Mouse (Mus musculus) heart, adult 18-20 months (tissue): ENCODE data around the gene Agbl4. TPM values are rescaled to one million over a fixed set of nuclear protein-coding genes. Genes with fewer than 3 reads are reported as not detected.

Experiments used
- DNase-seq, 2 experiments: peaks; one replicate each; pipeline ENCODE4 v3.0.0; 2021 to 2022; ENCODE audit warnings: mixed read lengths in 1 of 2
- total RNA-seq, 2 experiments: library from RNA; stranded (reverse); gene quantifications; 2 replicates each; pipeline ENCODE4 v1.2.3; 2021

Agbl4 gene
- total RNA-seq, 2 experiments from 2014 or later = 0.26 to 0.67 TPM

DNA sequence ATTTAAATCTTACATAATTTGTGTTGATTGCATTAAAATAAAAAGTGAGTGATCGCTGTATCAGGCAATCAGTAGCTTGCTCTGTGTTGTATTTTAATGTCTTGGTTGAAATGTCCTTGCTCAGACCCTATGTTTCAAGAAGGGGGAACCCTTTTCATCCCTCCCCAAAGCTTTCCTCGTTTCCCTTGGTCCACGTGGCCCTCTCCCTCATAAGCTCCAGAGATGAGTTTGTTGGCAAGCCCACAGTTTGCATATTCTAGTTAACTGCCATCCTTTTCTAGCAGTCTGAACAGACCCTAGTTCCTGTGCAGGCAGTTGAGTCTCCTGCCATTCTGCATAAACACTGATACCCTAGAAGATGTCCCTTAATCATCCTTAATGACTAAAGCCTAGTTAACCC is 1050.5 kb downstream of the Agbl4 start:
- DNase-seq = no peak

DNA sequence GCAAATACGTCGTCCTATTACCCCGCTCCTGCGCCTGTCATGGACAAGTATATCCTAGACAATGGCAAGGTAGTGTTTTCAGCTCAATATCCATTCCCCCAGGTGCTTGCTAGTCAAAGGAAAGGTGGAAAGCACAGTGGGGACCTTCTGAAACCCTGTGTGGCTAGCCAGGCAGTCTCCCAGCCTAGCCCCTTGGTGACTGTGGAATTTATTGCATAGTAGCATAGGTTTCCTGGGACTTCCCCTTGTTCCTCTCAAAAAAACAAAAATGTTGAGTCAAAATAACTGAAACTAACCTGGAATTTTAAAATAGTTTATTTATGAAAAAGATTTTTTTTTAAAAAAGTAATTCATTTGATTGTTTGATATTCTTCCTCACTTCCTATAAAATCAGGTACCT is 1051.1 kb downstream of the Agbl4 start:
- DNase-seq = no peak

- no peak for DNase-seq
Measured at GRCm38 (mm10) chr4:111449442-111450199, 1052.2 kb downstream of the Agbl4 start.

DNA sequence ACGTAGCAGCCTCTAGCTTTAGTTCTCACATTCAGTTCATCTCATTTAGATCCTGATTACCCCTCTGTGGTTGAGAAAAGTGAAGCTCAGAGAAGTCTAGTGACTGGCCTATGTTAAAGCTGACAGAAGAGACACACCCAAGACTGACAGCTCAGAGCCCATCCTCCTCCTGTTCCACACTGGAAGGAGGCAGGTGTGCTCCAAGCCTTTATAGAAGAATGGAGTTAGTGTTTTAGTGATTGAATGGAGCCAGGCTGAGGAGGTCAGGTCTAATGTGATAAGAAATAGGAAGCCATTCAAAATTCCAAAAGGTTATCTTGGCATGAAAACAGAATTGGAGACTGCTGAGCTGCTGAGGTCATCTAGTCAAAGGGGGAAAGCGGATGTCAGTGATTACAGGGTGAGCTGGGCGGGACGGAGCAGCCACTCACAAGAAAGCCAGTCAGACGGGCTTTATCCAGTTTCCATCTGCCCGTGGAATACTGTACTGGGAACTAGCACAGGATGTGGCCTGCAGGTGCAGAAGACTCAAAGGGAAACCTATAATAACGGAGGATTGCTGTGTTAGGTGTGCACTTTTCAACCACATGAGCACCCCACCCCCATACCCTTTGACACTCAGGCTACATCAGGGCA is 1053.9 kb downstream of the Agbl4 start:
- peak in 1 of 2 experiments; percentile 38 for DNase-seq

DNA sequence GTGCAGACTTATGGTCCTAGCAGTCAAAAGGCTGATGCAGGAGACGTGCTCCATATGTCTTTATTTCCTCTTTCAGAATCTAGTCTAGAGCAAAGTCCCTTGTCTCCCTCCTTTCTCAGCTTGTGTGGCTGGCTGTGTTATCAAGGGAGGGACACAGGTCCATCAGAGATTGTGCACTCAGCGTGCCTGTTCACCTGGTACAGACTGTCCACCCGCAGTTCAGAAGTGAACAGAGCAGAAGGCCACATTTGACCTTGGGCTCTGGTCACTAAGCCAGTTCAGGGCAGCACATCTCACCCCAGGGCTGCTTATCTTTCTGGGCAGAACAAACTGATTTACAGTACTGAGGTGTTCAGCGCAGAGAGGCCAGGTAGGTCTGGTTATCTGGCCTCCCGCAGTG is 1054.7 kb downstream of the Agbl4 start:
- no peak for DNase-seq

- peak in 1 of 2 experiments; percentile 16 for DNase-seq
Measured at GRCm38 (mm10) chr4:111453275-111453674, 1055.8 kb downstream of the Agbl4 start.

- no peak for DNase-seq
Measured at GRCm38 (mm10) chr4:111455621-111456020, 1058.2 kb downstream of the Agbl4 start.

- no peak for DNase-seq
Measured at GRCm38 (mm10) chr4:111457568-111457967, 1060.1 kb downstream of the Agbl4 start.

- DNase-seq = no peak
Measured at GRCm38 (mm10) chr4:111467293-111467773, 1069.9 kb downstream of the Agbl4 start.

DNA sequence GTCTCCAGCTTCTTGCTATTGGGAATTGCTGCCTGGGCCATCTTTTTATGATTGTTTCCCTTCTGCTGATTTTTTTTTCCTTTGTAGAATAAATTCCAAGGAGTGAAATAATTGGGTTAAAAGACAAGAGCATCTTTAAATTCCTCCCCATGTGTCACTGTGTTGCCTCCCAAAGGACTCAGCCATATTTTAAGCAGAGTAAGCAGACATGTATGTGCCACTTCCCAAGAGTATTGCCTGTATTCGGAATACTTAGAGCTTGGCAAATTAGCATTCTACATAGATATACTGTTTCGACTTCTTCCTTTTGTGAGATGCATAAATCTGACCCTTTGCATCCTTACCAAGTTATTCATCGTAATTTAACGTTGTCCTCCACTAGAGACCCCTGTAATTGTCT is 1070.3 kb downstream of the Agbl4 start:
- DNase-seq = no peak

GRCm38 (mm10) chr4:111469847-111470246 is 1072.4 kb downstream of the Agbl4 start:
- DNase-seq = no peak

GRCm38 (mm10) chr4:111471726-111472125 is 1074.3 kb downstream of the Agbl4 start:
- DNase-seq = no peak

GRCm38 (mm10) chr4:111472511-111472910 is 1075.0 kb downstream of the Agbl4 start:
- no peak for DNase-seq

DNA sequence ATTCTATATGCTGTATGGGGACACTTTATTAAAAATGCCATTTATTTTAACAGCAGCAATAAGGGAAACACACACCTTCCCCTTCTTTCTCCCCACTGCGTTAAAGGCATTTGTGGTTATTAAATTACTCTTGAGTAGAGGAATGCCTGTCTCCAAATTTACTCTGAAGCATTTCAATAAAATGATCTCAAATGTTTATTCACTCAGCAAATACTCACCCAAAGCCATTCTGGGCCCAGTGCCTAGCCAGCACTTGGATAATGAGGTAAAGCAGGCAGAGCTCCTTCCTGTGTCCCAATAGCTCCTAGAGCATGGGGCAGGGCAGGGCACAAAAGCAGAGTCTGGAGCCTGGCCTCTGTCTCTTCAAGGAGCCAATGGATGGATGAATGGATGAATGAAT is 1075.6 kb downstream of the Agbl4 start:
- DNase-seq = no peak

DNA sequence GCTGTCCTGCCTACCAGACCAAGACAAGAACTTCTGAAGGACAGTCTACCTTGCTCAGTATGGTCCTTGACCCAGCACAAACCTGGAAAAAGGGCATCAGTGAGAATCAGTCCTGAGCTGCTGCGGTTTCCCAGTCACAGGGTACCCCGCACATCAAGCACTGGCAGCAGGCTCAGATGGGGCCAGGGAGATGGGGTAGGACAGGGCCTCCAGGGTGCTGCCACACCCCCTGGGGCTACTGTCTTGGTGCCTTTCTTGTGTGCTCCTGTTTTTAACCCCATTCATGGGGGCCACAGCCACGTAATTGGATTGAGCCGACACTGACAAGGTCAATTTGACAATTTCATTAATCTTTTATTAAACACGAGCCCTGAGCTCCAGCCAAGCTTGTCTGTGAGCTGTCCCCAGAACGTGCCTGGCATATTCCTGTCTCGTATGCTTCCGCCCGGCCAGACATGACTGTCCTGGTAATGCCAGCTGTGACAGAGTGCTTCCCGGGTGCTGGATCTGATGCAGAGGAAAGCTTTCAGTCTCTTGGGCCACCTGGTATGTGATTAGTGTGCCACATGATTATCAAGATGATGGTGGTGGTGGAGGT is 1078.0 kb downstream of the Agbl4 start:
- no peak for DNase-seq

DNA sequence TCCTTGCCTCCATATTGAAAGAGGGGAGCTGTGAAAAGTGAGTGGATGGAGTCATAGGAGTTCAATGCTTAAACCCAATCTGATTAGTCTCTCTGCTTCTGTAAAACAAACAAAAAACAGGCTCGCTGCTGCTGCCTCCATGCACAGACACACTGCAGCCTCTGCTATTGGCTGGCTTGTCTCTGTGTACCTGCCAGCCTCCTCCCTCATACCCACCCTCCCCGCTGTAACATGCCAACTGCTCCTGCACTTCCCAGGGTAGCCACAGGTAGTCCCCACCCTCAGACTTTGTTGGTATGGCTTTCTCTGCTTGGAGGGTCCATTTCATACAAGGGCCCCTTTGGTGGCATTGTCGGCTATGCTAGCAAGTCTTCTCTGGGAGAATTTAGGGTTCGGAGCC is 1080.0 kb downstream of the Agbl4 start:
- DNase-seq = no peak

DNA sequence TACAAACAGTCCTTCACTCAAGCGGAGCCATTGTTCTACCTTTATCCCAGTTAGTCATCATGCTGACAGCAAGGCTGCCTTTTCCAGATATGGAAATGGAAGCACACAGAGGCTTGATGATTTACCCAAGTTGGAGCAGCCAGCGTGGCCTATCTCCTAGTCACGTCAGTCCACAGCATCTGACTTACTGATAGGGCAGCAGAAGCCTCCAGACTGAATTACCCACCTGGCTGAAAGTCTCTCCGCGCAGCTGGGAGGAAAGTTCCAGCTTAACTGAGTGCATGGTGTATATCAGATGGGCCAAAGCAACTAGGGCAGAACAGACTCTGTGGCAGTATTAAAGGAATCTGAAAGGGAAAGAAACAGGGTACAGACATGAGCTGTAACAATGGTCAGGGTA is 1086.0 kb downstream of the Agbl4 start:
- no peak for DNase-seq

GRCm38 (mm10) chr4:111485189-111485588 is 1087.7 kb downstream of the Agbl4 start:
- DNase-seq = peak; percentile 46 to 69

DNA sequence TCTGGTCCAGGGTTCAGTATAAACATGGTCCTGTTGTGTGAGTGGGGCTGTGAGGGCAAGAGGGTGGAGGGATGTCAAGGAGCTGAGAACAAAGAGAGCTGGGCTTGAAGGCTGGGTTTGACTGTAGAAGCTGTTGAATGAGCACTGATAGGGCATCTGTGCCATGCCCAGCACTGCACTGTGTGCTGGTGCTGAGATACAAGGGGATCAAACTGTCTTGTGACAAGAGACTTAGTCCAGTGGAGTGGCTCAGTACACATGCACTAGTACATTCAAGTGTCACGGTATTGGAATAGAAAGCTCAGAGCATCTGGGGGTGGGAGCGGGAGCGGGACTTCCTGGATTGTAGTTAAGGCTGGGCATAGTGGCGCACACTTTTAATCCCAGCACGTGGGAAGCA is 1088.7 kb downstream of the Agbl4 start:
- no peak for DNase-seq

DNA sequence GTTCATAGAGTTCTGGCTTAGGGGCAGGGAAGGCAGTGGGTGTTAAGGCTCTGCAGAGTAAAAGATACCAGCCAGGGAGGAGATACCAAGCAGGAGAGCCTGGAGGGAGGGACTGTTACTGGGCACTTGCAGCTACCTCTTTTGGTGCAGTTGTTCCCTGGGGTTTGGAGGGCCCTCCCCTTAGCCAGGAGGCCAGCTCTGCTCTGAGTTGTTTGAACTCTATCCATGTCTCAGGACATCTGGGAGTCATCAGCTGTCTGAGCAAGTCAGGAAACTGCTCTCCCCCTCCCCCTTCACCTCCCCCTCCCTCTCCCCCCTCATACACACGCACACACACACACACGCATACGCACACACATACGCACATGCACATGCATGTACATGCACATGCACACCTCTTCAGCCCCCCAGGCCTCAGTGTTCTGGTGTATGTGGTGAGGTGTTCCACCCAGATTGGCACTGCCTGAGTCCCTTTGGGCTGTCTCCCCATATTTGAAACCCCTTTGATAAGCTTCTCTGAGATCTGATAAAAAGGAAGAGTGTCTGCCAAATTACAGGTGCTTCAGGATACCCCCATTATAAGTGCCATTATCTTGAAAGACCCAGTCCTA is 1089.9 kb downstream of the Agbl4 start:
- DNase-seq = peak in 1 of 2 experiments; percentile 8

DNA sequence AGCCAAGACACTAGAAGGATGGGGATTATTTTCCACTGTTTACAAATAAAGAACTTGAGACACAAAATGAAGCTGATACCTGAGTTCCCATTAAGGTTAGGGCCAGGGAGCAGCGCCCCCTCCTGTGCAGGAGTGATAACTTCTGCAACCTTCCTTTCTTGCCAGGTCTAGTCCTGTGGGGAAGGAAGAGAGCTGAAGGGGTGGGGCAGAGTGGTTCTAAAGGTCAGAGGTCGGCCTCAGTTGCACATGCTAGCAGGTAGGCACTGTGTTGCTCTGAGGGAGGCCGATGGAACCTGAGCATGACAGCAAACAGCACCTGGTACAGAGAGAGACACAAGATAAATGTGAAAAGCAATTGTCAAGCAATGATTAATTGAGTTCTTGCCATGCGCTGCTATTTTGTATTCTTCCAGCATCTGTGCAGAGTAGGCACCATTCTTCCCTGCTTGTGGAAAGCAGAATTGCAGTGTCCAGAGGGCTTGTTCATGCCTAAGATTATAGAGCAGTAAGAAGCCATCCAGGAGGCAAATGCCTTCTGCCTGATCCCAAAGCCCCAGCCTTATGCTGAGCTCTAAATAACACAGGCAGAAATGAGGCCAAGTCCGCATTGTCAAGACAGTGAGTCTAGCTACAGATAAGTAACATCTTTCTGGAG is 1096.4 kb downstream of the Agbl4 start:
- DNase-seq = peak in 1 of 2 experiments; percentile 13

GRCm38 (mm10) chr4:111495949-111496348 is 1098.5 kb downstream of the Agbl4 start:
- peak; percentile 56 to 87 for DNase-seq
